Mouse (Mus musculus) hindbrain, postnatal 0 days (tissue): ENCODE data around the gene Tle6. TPM values are rescaled to one million over a fixed set of nuclear protein-coding genes. Genes with fewer than 3 reads are reported as not detected.
"Not testable (repeated sequence)": the region's sequence is repeated elsewhere in the genome, so short reads cannot be mapped to it uniquely, and the experiment has no call there.

Experiments used
- ATAC-seq: fragments of 200-750 bp; cut with Nextera tagmentation; 2 replicates; pipeline ENCODE4 v1.8.0; 2017; ENCODE audit warnings: mild to moderate bottlenecking, moderate TSS enrichment, moderate library complexity
- DNase-seq: peaks from one replicate; pipeline ENCODE4 v3.0.0-alpha.2; 2015; ENCODE audit warnings: low spot score
- H3K27ac ChIP-seq: fragments of 300-500 bp; sonication (generic); 2 replicates; pipeline ENCODE4 v1.5.1; 2014; ENCODE audit warnings: mild to moderate bottlenecking
- H3K27me3 ChIP-seq: fragments of 300-500 bp; sonication (generic); 2 replicates; pipeline ENCODE4 v1.6.1; 2014; ENCODE audit warnings: low read length, mixed read lengths; ENCODE audit not compliant: insufficient read depth
- H3K36me3 ChIP-seq: fragments of 300-500 bp; sonication (generic); 2 replicates; pipeline ENCODE4 v1.6.1; 2014; ENCODE audit warnings: low read length, mixed read lengths; ENCODE audit not compliant: insufficient read depth
- H3K4me1 ChIP-seq: fragments of 300-500 bp; sonication (generic); 2 replicates; pipeline ENCODE4 v1.6.1; 2014; ENCODE audit warnings: antibody characterized with exemption, low read length, mixed read lengths; ENCODE audit not compliant: insufficient read depth
- H3K4me2 ChIP-seq: fragments of 300-500 bp; sonication (generic); 2 replicates; pipeline ENCODE4 v1.6.1; 2014; ENCODE audit warnings: low read depth, mild to moderate bottlenecking, low read length, moderate library complexity, mixed read lengths
- H3K4me3 ChIP-seq: fragments of 300-500 bp; sonication (generic); 2 replicates; pipeline ENCODE4 v1.5.1; 2014; ENCODE audit warnings: low read length
- H3K9ac ChIP-seq: fragments of 300-500 bp; sonication (generic); replicated peaks from 2 replicates; pipeline ENCODE4 v1.6.1; 2014; ENCODE audit warnings: mild to moderate bottlenecking, low read length, moderate library complexity, mixed read lengths
- H3K9me3 ChIP-seq: fragments of 300-500 bp; sonication (generic); 2 replicates; pipeline ENCODE4 v1.6.1; 2016; ENCODE audit warnings: low read length, mixed read lengths
- CTCF ChIP-seq: IDR thresholded peaks from 2 replicates; pipeline ENCODE4 v1.5.1; 2016; ENCODE audit warnings: antibody characterized with exemption, control low read depth, low read depth
- WGBS: fragments of 180-500 bp; shearing (Covaris S2); extraction: QIAGEN DNeasy Blood & Tissue Kit; methylation state at CpG from one replicate; pipeline ENCODE4 v1.1.7; 2014; 5-methylcytosine and 5-hydroxymethylcytosine counted together
- polyA plus RNA-seq: library from polyadenylated mRNA; unstranded; fragments of >200 nt; fragmentation: Nextera tagmentation; extraction: Ambion mirVana; gene quantifications from 2 replicates; pipeline ENCODE4 v1.2.1, GENCODE M21; 2015
- total RNA-seq: library from RNA; depleted of rRNA; stranded (reverse); fragments of >200 nt; gene quantifications from 2 replicates; pipeline ENCODE4 v1.2.3, GENCODE M21; 2014

Gene Tle6
- total and polyA plus RNA-seq, 2 experiments from 2014 or later = 5.4 to 6.2 TPM

DNA sequence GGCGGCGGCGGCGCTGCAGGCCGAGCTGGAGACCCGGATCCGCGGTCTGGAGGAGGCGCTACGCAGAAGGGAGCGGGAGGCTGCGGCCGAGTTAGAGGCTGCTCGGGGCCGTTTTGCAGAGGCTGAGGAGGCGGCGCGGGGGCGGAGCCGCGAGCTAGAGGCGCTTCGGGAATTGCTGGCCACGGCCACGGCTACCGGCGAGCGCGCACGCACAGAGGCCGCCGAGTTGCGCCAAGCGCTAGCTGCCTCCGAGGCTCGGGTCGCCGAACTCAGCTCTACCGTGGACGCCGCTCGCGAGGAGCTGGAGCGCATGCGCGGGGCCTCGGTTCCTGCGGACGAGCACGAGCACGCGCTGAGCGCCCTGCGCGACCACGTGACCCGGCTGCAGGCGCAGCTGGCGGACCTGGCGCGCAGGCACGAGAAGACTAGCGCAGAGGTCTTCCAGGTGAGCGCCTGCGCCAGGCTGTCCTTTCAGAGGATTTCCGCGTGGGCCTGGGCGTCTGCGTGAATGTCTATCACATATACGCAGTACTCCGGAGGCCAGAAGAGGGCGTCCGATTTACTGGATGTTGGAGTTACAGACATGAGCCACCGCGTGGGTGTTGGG, 42.7 kb upstream of the Tle6 start:
- H3K36me3 ChIP-seq = no peaks in the 10 kb centered on the region
- H3K4me2 ChIP-seq = peak overlapping the region; percentile 92
- TF ChIP-seq CTCF = peak; percentile 70
- DNase-seq (peak; percentile 98), ATAC-seq (peak; percentile 93)
- no peaks in the 10 kb centered on the region for H3K27me3 ChIP-seq
- 0% methylated on average over 70 of the region's 75 CpGs for WGBS
- H3K9me3 ChIP-seq = no peaks in the 10 kb centered on the region
- H3K27ac ChIP-seq = peak overlapping the region; percentile 97
- H3K4me3 ChIP-seq = peak overlapping the region; percentile 66
- peaks cover 17% of the 10 kb centered on the region for H3K4me1 ChIP-seq
- H3K9ac ChIP-seq = peak overlapping the region; percentile 96

DNA sequence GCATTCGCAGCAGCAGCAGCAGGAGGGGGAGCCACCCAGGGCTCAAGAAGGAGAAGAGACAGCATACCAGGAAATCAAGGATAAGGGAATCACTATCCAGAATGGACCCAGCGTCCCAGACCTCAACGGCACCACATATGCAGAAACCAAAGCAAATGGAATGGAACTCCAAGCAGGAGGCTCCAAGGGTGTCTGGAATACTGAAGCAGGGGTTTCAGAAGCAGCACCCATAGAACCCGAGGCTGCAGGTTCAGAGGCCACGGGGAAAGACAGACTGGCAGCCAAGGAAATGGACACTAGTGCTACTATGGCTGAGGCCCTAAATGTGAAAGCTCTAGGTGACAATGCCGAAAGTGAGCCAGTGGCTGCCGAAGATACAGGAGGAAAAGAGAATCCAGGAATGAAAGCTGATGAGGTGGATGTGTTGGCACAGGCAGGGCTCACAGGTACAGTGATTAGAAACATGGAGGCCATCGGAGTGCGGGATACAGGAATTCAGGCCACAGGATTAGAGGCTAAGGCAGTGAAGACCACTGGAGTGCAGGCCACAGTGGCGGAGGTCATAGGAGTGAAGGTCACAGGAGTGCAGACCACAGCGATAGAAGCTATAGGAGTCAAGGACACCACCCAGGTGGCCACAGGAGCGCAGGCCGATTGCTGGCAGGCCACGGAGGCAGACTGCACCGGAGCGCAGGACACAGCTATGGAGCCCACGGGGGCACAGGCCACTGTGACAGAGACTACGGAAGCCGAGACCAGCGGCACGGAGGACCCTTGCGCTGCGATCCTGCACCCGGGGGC, 42.0 kb upstream of the Tle6 start:
- no peak for TF ChIP-seq CTCF
- H3K27me3 ChIP-seq = no peaks in the 10 kb centered on the region
- no peaks in the 10 kb centered on the region for H3K36me3 ChIP-seq
- peak overlapping the region; percentile 92 for H3K4me2 ChIP-seq
- DNase-seq (no peak), ATAC-seq (no peak; the same call in 1 of the 2 replicates)
- H3K9ac ChIP-seq = peak overlapping the region; percentile 96
- peak overlapping the region; percentile 66 for H3K4me3 ChIP-seq
- WGBS = 21% methylated on average over 21 of the region's 24 CpGs
- H3K4me1 ChIP-seq = peaks cover 17% of the 10 kb centered on the region
- H3K27ac ChIP-seq = peak overlapping the region; percentile 97
- no peaks in the 10 kb centered on the region for H3K9me3 ChIP-seq

DNA sequence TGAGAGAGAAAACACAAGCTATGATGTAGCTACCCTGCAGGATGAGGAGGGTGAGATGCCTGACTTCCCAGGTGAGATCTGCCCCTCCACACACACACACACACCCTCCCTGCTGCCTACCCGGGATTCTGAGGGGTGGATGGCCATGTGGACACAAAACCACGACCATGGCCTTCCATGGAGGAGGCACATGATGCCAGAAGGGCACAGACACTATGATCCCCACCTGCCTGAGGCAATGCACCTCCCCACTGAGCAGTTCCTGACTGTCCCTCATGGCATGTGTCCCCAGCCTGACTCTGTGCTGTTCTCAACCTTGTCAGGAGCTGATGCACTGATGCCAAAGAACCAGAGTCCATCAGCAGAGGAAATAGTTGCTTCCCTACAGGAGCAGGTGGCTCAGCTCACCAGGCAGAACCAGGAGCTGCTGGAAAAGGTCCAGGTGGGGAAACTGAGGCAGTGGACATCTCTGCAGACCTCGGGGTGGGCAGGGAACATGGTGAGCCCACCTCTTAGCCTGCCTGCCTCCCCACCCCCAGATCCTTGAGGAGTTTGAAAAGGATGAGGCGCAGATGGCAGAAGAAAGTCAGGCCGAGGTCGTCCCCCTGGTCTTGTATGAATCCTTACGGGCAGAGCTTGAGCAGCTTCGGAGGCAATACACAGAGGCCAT, 41.2 kb upstream of the Tle6 start:
- Histone ChIP-seq H3K4me3 (no peak overlapping the region), H3K9ac (peak overlapping the region; percentile 96; the same call in 1 of the 2 replicates)
- no peak for TF ChIP-seq CTCF

DNA sequence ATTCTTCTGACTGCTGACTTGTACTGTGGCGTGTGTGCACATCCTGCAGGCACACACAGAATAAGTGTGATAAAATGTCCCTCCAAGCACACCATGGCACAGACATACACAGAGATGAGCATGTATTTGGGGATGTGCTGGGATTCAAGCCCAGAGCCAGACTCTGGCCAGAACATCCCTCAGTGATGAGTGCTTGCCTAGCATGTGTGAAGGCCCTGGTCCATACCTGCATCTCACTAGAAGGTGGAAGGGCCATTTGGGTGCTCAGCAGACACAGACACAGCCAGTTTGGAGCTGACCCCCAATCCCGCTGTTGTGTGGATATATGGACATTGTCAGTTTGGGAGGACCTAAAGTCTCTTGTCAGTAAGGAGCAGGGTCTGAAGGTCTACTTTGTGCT, 40.7 kb upstream of the Tle6 start:
- TF ChIP-seq CTCF = no peak
- ATAC-seq = no peak
- peaks cover 17% of the 10 kb centered on the region for H3K4me1 ChIP-seq
- DNase-seq = no peak
- no peaks in the 10 kb centered on the region for H3K27me3 ChIP-seq
- H3K4me3 ChIP-seq = no peak overlapping the region
- no peak overlapping the region for H3K27ac ChIP-seq
- 0 out of 2 replicates have a peak overlapping the region, but pooled peaks have one; percentile 92 for H3K4me2 ChIP-seq
- peak overlapping the region; percentile 24; the same call in 1 of the 2 replicates for H3K9ac ChIP-seq
- no peaks in the 10 kb centered on the region for H3K9me3 ChIP-seq
- WGBS = 92% methylated on average over 2 of the region's 2 CpGs
- H3K36me3 ChIP-seq = no peaks in the 10 kb centered on the region

More for the DNA sequence above, 41.2 kb upstream of the Tle6 start:
- no peaks in the 10 kb centered on the region for H3K36me3 ChIP-seq
- 77% methylated on average over 8 of the region's 8 CpGs for WGBS
- ATAC-seq = no peak
- peak overlapping the region; percentile 92 for H3K4me2 ChIP-seq
- H3K27ac ChIP-seq = peak overlapping the region; percentile 97
- H3K9me3 ChIP-seq = no peaks in the 10 kb centered on the region
- H3K27me3 ChIP-seq = no peaks in the 10 kb centered on the region
- no peak for DNase-seq
- H3K4me1 ChIP-seq = peaks cover 17% of the 10 kb centered on the region

DNA sequence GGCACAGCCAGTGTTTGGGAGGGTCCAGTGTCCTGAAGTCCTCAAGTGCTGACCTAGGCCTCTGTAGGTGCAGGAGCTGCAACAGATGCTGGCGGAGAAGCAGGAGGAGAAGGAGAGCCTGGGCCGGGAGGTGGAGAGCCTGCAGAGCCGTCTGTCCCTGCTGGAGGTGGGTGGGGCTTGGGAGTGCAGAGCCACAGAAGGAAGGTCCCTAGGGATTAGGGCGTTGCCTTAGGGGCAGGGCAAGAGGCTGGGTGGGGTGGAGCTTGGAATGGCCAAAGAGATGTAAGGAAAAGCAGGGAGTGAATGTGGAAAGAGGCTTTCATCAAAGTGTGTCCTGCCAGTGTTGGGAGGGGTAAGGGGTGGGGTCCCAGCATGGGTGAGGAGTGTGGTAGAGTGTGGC, 40.0 kb upstream of the Tle6 start:
- H3K4me3 ChIP-seq, DNase-seq: not testable (repeated sequence)

DNA sequence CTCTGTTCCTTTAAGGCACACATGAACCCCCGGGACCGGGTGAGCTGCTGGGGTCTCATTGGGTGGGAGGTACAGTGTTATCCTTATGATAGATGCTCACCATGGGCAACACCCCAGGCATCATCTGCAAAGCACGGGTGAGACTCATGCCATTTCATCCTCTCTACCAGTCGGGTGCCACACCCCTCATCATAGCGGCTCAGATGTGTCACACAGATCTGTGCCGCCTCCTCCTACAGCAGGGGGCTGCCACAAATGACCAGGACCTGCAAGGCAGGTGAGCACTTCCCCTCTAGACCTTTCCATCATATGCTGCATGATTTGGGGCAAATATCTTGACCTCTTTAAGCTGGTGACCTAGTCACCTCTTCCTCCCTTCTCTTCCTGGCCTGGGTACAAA, 37.2 kb upstream of the Tle6 start:
- Histone ChIP-seq H3K4me1 (peaks cover 17% of the 10 kb centered on the region), H3K4me3 (no peak overlapping the region), H3K9ac (no peak overlapping the region), H3K9me3 (no peaks in the 10 kb centered on the region), H3K4me2 (no peak overlapping the region), H3K27ac (no peak overlapping the region), H3K27me3 (no peaks in the 10 kb centered on the region), H3K36me3 (no peaks in the 10 kb centered on the region)
- no peak for DNase-seq
- TF ChIP-seq CTCF = no peak
- ATAC-seq = no peak
- WGBS = 75% methylated on average over 6 of the region's 6 CpGs

More for the DNA sequence above, 40.0 kb upstream of the Tle6 start:
- H3K36me3 ChIP-seq, ATAC-seq, H3K4me2 ChIP-seq, H3K9ac ChIP-seq, H3K27me3 ChIP-seq, H3K27ac ChIP-seq, H3K9me3 ChIP-seq: not testable (repeated sequence)
- WGBS = 45% methylated on average over 4 of the region's 4 CpGs
- peaks cover 17% of the 10 kb centered on the region for H3K4me1 ChIP-seq
